Mouse (Mus musculus) c-Kit-positive CD71-positive TER-119-negative erythroid progenitor cells, embryonic 14.5 days (primary cell): ENCODE measurements around the gene Gcnt2.

Source experiments
- DNase-seq: peaks from one replicate; pipeline ENCODE4 v3.0.0-alpha.2; 2013; ENCODE audit warnings: low read depth

Gcnt2 gene

DNA sequence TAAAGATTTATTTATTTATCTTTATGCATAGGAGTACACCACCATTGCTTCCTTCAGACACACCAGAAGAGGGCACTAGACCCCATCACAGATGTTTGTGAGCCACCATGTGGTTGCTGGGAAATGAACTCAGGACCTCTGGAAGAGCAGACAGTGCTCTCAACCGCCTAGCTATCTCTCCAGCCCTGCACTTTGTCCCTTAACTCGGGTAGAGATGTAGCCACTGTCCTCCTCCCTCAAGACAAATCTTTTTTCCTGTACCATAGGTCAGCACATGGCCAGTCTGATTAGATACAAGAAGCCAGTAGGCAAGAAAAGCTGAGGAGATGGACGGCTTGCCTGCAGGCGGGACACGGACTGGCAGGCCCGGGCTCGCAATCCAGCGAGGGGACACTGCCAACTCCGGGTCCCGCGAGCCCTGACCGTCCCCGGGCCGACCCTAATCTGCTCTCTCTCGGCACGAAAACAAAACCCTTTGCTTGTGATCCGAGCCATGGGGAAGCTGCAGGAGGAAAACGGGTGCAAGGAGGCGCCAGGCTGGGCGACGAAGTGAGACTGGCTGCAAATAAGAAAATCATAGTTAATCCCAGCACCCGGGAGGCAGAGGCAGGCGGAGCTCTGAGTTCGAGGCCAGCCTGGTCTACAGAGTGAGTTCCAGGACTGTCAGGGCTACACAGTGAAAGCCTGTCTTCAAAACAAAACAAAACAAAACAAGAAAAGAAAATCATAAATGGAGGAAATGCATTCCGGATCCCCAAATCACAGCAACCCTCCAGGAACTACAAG lies 140.8 kb downstream of the Gcnt2 start:
- no peak for DNase-seq

DNA sequence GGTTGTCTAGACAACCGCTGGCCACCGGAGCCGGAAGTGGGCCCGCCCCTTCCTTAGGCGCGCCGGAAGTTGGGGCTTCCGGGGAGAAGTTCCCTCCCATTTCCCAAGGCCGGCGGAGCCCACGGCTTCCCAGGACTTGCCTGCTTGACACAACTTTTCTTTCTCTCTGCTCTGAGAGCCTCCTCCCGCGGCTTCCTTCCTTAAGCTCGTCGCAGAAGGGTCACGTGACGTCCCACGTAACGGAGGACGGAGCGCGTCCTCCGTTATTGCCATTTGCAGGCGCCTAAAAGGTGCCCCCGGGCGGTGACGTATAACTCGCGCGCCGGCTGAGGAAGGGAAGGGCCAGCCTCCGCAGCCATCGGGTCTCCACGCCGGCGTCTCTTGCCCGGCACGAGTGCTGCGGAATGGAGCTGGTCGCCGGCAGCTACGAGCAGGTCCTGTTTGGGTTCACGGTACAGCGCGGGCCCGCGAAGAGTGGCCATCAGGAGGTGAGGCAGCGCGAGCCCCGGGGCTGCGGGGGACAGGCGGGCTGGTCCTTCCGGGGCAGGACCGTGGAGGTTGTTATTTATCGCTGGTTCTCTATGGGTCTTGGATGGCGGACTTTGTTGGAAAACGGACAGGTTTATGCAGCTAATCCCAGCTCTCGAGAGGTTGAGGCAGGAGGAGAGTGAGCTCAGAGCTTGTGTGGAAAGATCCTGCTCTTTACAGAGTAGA lies 141.5 kb downstream of the Gcnt2 start, which contains the start of gene Pak1ip1:
Gene Pak1ip1 (plus strand): TSS at position 98 of the 714 bp plus-strand sequence.
- DNase-seq, result peak; percentile 86

DNA sequence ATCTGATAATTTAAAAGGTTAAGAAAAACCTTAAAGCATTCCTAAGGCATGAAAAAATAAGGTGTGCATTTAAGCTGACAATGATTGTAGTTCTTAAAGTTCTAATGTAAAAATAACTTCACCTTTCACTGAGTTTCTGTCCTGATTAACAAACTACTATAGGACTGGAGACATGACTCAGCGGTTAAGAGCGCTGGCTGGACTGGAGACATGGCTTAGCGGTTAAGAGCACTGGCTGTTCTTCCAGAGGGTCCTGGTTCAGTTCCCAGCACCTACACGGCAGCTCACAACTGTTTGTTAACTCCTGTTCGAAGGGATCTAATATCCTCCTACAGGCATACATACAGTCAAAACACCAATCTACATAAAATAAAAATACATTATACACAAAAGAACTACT lies 142.4 kb downstream of the Gcnt2 start:
- DNase-seq, result no peak

DNA sequence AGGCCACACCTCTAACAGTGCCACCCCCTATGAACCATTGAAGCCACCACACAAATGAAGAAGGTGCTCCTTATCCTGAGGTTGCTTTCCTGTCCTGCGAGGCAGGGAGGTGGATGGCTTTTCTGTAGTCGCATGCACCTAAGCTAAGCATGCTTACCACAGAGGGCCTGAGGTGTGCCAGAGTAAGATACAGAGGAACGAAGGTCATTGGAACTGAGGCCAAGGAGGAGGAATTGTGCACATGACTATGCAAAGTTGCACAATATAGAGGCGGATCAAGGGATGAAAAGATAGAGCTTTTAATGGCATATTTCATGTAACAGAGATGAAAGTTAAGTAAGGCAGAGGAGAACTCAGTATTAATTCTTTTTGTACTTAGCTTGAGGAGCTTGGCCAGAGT lies 146.7 kb downstream of the Gcnt2 start:
- no peak for DNase-seq

DNA sequence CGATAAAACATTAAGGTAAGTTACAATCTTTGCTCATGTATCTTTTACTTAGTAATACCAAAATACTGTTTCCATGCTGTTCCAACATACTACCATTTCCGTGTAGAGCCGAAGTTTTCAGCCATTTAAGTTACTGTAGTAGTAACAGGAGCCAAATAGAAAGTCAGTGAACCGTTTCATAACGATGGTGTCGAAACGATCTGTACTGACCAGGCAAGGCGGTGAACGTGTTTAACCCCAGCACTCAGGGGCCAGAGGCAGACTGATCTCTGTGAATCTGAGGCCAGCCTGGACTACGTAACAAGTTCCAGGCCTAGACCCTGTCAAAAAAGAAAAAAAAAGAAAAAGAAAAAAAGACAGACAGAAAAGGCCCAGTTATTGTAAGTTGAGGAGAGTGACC lies 148.7 kb downstream of the Gcnt2 start:
- DNase-seq, result no peak

DNA sequence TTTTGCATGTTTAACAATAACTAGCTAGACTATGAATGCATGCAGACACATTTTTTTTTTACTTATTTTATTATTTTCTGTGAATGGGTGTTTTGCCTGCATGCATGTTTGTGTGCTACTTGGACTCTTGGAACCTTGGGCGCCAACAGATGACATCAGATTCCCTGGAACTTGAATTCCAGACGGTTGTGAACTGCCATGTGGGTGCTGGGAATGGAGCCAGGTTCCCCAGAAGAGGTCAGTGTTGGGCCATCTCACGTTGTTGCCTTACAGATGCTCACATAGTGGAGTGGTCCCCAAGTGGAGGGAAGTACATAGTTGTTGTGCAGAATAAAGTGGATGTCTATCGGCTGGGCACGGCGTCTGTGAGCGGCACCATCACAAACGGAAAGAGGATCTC lies 149.4 kb downstream of the Gcnt2 start:
- no peak for DNase-seq
